Mouse (Mus musculus) kidney, postnatal 0 days (tissue): ENCODE data around the gene Gm3594. TPM values are rescaled to one million over a fixed set of nuclear protein-coding genes. Genes with fewer than 3 reads are reported as not detected.
"Not testable (repeated sequence)": the region's sequence is repeated elsewhere in the genome, so short reads cannot be mapped to it uniquely, and the experiment has no call there.

Source experiments
- ATAC-seq: fragments of 200-750 bp; cut with Nextera tagmentation; replicated peaks from 2 replicates; pipeline ENCODE4 v1.8.0; 2017; ENCODE audit warnings: low read depth, moderate number of reproducible peaks, moderate TSS enrichment, moderate library complexity; ENCODE audit not compliant: low FRiP score
- DNase-seq: peaks from one replicate; pipeline ENCODE4 v3.0.0-alpha.2; 2016; ENCODE audit warnings: low spot score
- H3K27ac ChIP-seq: fragments of 300-500 bp; sonication (generic); 2 replicates; pipeline ENCODE4 v1.5.1; 2014; ENCODE audit warnings: mild to moderate bottlenecking
- H3K27me3 ChIP-seq: fragments of 300-500 bp; sonication (generic); 2 replicates; pipeline ENCODE4 v1.6.1; 2014; ENCODE audit warnings: low read length, mixed read lengths; ENCODE audit not compliant: insufficient read depth
- H3K36me3 ChIP-seq: fragments of 300-500 bp; sonication (generic); 2 replicates; pipeline ENCODE4 v1.6.1; 2014; ENCODE audit warnings: low read length, mixed read lengths; ENCODE audit not compliant: insufficient read depth
- H3K4me1 ChIP-seq: fragments of 300-500 bp; sonication (generic); replicated peaks from 2 replicates; pipeline ENCODE4 v1.6.1; 2014; ENCODE audit warnings: antibody characterized with exemption, low read length, mixed read lengths; ENCODE audit not compliant: insufficient read depth
- H3K4me2 ChIP-seq: fragments of 300-500 bp; sonication (generic); 2 replicates; pipeline ENCODE4 v1.6.1; 2014; ENCODE audit warnings: mild to moderate bottlenecking, low read length, moderate library complexity, mixed read lengths
- H3K4me3 ChIP-seq: fragments of 300-500 bp; sonication (generic); replicated peaks from 2 replicates; pipeline ENCODE4 v1.5.1; 2014; ENCODE audit warnings: low read depth, low read length
- H3K9ac ChIP-seq: fragments of 300-500 bp; sonication (generic); 2 replicates; pipeline ENCODE4 v1.6.1; 2014; ENCODE audit warnings: low read depth, low read length
- H3K9me3 ChIP-seq: fragments of 300-500 bp; sonication (generic); replicated peaks from 2 replicates; pipeline ENCODE4 v1.6.1; 2016; ENCODE audit warnings: low read length, inconsistent platforms, mixed read lengths
- WGBS: fragments of 180-500 bp; shearing (Covaris S2); extraction: QIAGEN DNeasy Blood & Tissue Kit; methylation state at CpG from one replicate; pipeline ENCODE4 v1.1.7; 2014; 5-methylcytosine and 5-hydroxymethylcytosine counted together
- polyA plus RNA-seq: library from polyadenylated mRNA; unstranded; fragments of >200 nt; fragmentation: Nextera tagmentation; extraction: Ambion mirVana; gene quantifications from 2 replicates; pipeline ENCODE4 v1.2.1, GENCODE M21; 2015

Gm3594 gene
- polyA plus RNA-seq, 1 experiment from 2014 or later, result not detected

- not testable (repeated sequence) for H3K9me3 ChIP-seq, H3K27me3 ChIP-seq, H3K36me3 ChIP-seq, H3K4me1 ChIP-seq, ATAC-seq, H3K4me2 ChIP-seq, H3K4me3 ChIP-seq, DNase-seq, H3K27ac ChIP-seq, H3K9ac ChIP-seq
- WGBS, result 74% methylated on average over 2 of the region's 4 CpGs
Measured at GRCm38 (mm10) chr14:6390219-6390618, 54.2 kb downstream of the Gm3594 start, which contains the start of gene Gm16440. Gm16440 (minus strand) TSS chr14:6390319.

Other genes starting within 250 kb of the Gm3594 start
- not detected in 2 replicates for gene Gm21560, start 225.3 kb downstream of the Gm3594 start, polyA plus RNA-seq
- gene Gm3411, start 157.4 kb downstream of the Gm3594 start, polyA plus RNA-seq, result 0.67 and 0.79 TPM in 2 replicates
- not detected in 2 replicates for gene Gm21103, start 139.8 kb downstream of the Gm3594 start, polyA plus RNA-seq
- not detected in 2 replicates for gene Gm3618, start 100.9 kb downstream of the Gm3594 start, polyA plus RNA-seq
- gene Gm16440, start 54.3 kb downstream of the Gm3594 start, polyA plus RNA-seq, result not detected in 2 replicates
- gene Gm3591, start 32.1 kb downstream of the Gm3594 start, polyA plus RNA-seq, result 0.37 TPM in 1 of 2 replicates, not detected in the other
- gene Gm8356, start 92.7 kb upstream of the Gm3594 start, polyA plus RNA-seq, result not detected in 2 replicates
- 0.11 TPM in 1 of 2 replicates, not detected in the other for gene Gm3629, start 146.0 kb upstream of the Gm3594 start, polyA plus RNA-seq
- gene Gm3460, start 177.8 kb upstream of the Gm3594 start, polyA plus RNA-seq, result not detected in 2 replicates
- not detected in 2 replicates for gene Gm10251, start 239.6 kb upstream of the Gm3594 start, polyA plus RNA-seq